Mouse (Mus musculus): ENCODE measurements around the gene Nos1ap. TPM values are rescaled to one million over a fixed set of nuclear protein-coding genes. Genes with fewer than 3 reads are reported as not detected.

The Nos1ap gene
- polyA plus RNA-seq, 1 experiment from 2014 or later, result 7.8 TPM

GRCm38 (mm10) chr1:170594575-170594974, 4.9 kb upstream of the Nos1ap start:
- no peak overlapping the region for H3K9ac ChIP-seq (ENCODE audit: low read length)
- H3K9me3 ChIP-seq (ENCODE audit: control insufficient read depth, low read length), result no peaks in the 10 kb centered on the region
- peaks cover 3% of the 10 kb centered on the region; the same call in 1 of the 2 replicates for H3K27me3 ChIP-seq (ENCODE audit: control insufficient read depth, insufficient read depth, low read length)
- DNase-seq (ENCODE audit: low spot score, missing footprints) (no peak), ATAC-seq (ENCODE audit: low FRiP score) (no peak)
- 92% methylated on average over 7 of the region's 7 CpGs for WGBS
- H3K27ac ChIP-seq (ENCODE audit: low read depth, low read length), result no peak overlapping the region
- no peak overlapping the region for H3K4me2 ChIP-seq
- H3K4me1 ChIP-seq (ENCODE audit: control insufficient read depth, insufficient read depth, low read length), result no peaks in the 10 kb centered on the region
- H3K4me3 ChIP-seq (ENCODE audit: low read depth, low read length), result no peak overlapping the region
- no peaks in the 10 kb centered on the region for H3K36me3 ChIP-seq (ENCODE audit: control insufficient read depth, insufficient read depth, low read length)

GRCm38 (mm10) chr1:170590531-170590930, 870 bp upstream of the Nos1ap start:
- Histone ChIP-seq H3K27me3 (ENCODE audit: control insufficient read depth, insufficient read depth, low read length) (peaks cover 3% of the 10 kb centered on the region; the same call in 1 of the 2 replicates), H3K4me2 (no peak overlapping the region), H3K9ac (ENCODE audit: low read length) (no peak overlapping the region), H3K27ac (ENCODE audit: low read depth, low read length) (no peak overlapping the region), H3K4me1 (ENCODE audit: control insufficient read depth, insufficient read depth, low read length) (peaks cover 3% of the 10 kb centered on the region; the same call in 1 of the 2 replicates), H3K4me3 (ENCODE audit: low read depth, low read length) (no peak overlapping the region), H3K9me3 (ENCODE audit: control insufficient read depth, low read length) (no peaks in the 10 kb centered on the region), H3K36me3 (ENCODE audit: control insufficient read depth, insufficient read depth, low read length) (no peaks in the 10 kb centered on the region)
- 45% methylated on average over 4 of the region's 4 CpGs for WGBS
- ATAC-seq (ENCODE audit: low FRiP score) (no peak), DNase-seq (ENCODE audit: low spot score, missing footprints) (no peak)

- peaks cover 3% of the 10 kb centered on the region; the same call in 1 of the 2 replicates for H3K4me1 ChIP-seq (ENCODE audit: control insufficient read depth, insufficient read depth, low read length)
- no peaks in the 10 kb centered on the region for H3K36me3 ChIP-seq (ENCODE audit: control insufficient read depth, insufficient read depth, low read length)
- H3K9ac ChIP-seq (ENCODE audit: low read length), result peak overlapping the region; percentile 91
- H3K4me2 ChIP-seq, result peak overlapping the region; percentile 80
- ATAC-seq (ENCODE audit: low FRiP score) (no peak), DNase-seq (ENCODE audit: low spot score, missing footprints) (peak; percentile 97)
- H3K4me3 ChIP-seq (ENCODE audit: low read depth, low read length), result peak overlapping the region; percentile 79
- H3K9me3 ChIP-seq (ENCODE audit: control insufficient read depth, low read length), result no peaks in the 10 kb centered on the region
- H3K27me3 ChIP-seq (ENCODE audit: control insufficient read depth, insufficient read depth, low read length), result peaks cover 3% of the 10 kb centered on the region; the same call in 1 of the 2 replicates
- H3K27ac ChIP-seq (ENCODE audit: low read depth, low read length), result no peak overlapping the region
- 1% methylated on average over 11 of the region's 11 CpGs for WGBS
Measured at GRCm38 (mm10) chr1:170590041-170590360, 340 bp upstream of the Nos1ap start.

GRCm38 (mm10) chr1:170588879-170589218, 812 bp downstream of the Nos1ap start:
- H3K27ac ChIP-seq (ENCODE audit: low read depth, low read length), result no peak overlapping the region
- H3K4me1 ChIP-seq (ENCODE audit: control insufficient read depth, insufficient read depth, low read length), result peaks cover 3% of the 10 kb centered on the region; the same call in 1 of the 2 replicates
- H3K36me3 ChIP-seq (ENCODE audit: control insufficient read depth, insufficient read depth, low read length), result no peaks in the 10 kb centered on the region
- peak overlapping the region; percentile 91 for H3K9ac ChIP-seq (ENCODE audit: low read length)
- peaks cover 3% of the 10 kb centered on the region; the same call in 1 of the 2 replicates for H3K27me3 ChIP-seq (ENCODE audit: control insufficient read depth, insufficient read depth, low read length)
- peak overlapping the region; percentile 79 for H3K4me3 ChIP-seq (ENCODE audit: low read depth, low read length)
- no peak for DNase-seq (ENCODE audit: low spot score, missing footprints)
- no peaks in the 10 kb centered on the region for H3K9me3 ChIP-seq (ENCODE audit: control insufficient read depth, low read length)
- 4% methylated on average over 8 of the region's 8 CpGs for WGBS
- H3K4me2 ChIP-seq, result peak overlapping the region; percentile 80
- no peak for ATAC-seq (ENCODE audit: low FRiP score)

DNA sequence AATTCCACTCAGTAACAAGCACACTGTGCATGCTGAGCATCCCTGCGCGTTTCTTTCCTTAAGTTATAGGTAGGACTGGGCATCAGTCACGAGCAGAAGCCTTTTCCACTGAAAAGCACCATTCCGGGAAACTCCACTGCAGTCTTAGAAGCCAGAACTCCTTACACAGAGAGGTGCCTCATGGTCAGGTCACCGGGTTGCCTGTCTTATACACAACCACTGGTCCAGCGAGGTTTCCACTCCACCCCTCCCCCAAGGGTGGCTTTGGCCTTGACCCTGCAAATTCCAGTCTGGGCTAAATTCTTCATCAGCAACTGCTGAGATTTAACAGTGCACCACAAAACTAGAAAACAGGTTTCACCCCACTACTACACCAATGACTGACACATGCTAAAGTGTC, 1.3 kb downstream of the Nos1ap start:
- Histone ChIP-seq H3K4me1 (ENCODE audit: control insufficient read depth, insufficient read depth, low read length) (peaks cover 3% of the 10 kb centered on the region; the same call in 1 of the 2 replicates), H3K4me2 (peak overlapping the region; percentile 80), H3K9ac (ENCODE audit: low read length) (no peak overlapping the region), H3K27ac (ENCODE audit: low read depth, low read length) (no peak overlapping the region), H3K4me3 (ENCODE audit: low read depth, low read length) (peak overlapping the region; percentile 2; the same call in 1 of the 2 replicates), H3K27me3 (ENCODE audit: control insufficient read depth, insufficient read depth, low read length) (peaks cover 3% of the 10 kb centered on the region; the same call in 1 of the 2 replicates), H3K36me3 (ENCODE audit: control insufficient read depth, insufficient read depth, low read length) (no peaks in the 10 kb centered on the region), H3K9me3 (ENCODE audit: control insufficient read depth, low read length) (no peaks in the 10 kb centered on the region)
- DNase-seq (ENCODE audit: low spot score, missing footprints) (peak; percentile 90), ATAC-seq (ENCODE audit: low FRiP score) (no peak)
- 37% methylated on average over 6 of the region's 6 CpGs for WGBS

DNA sequence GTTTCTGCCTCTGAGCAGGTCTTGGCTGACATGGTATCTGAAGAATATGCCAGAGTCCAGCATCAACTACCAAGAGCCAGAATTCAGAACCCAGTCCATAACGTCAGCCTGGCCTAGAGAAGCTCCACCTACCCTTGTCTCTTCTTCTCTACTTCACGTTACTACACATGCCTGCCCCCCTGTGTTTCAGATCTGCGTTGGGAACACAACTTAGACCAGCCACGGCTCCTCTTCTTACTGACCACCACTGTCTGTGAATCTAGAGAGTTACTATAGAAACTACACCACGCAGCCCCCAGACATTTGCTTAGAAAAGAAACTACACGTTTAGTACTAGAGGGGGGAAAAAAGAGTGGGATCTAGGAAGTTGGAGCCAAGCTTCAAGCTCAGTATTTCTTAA, 2.9 kb downstream of the Nos1ap start:
- Histone ChIP-seq H3K4me3 (ENCODE audit: low read depth, low read length) (no peak overlapping the region), H3K9me3 (ENCODE audit: control insufficient read depth, low read length) (no peaks in the 10 kb centered on the region), H3K27ac (ENCODE audit: low read depth, low read length) (no peak overlapping the region), H3K27me3 (ENCODE audit: control insufficient read depth, insufficient read depth, low read length) (peaks cover 3% of the 10 kb centered on the region; the same call in 1 of the 2 replicates), H3K4me1 (ENCODE audit: control insufficient read depth, insufficient read depth, low read length) (peaks cover 3% of the 10 kb centered on the region; the same call in 1 of the 2 replicates), H3K9ac (ENCODE audit: low read length) (no peak overlapping the region), H3K4me2 (no peak overlapping the region), H3K36me3 (ENCODE audit: control insufficient read depth, insufficient read depth, low read length) (no peaks in the 10 kb centered on the region)
- 75% methylated on average over 6 of the region's 6 CpGs for WGBS
- ATAC-seq (ENCODE audit: low FRiP score), result no peak
- DNase-seq (ENCODE audit: low spot score, missing footprints), result no peak

DNA sequence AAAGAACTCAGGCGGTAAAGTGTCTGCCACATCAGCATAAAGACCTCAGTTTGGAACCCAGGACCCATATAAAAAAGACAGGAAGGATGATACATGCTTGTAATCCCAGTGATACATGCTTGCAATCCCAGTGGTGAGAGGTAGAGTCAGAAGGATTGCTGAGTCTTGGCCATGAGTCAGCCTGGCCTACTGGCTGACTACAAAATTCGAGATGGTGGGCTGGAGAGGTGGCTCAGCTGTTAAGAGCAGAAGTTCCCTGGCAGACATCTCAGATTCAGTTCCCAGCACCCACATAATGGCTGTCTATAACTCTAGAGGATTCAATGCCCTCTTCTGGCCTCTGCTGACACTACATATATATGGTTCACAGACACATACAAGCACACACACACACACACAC, 5.7 kb downstream of the Nos1ap start:
- no peak overlapping the region for H3K4me3 ChIP-seq (ENCODE audit: low read depth, low read length)
- DNase-seq (ENCODE audit: low spot score, missing footprints) (no peak), ATAC-seq (ENCODE audit: low FRiP score) (no peak)
- no peak overlapping the region for H3K27ac ChIP-seq (ENCODE audit: low read depth, low read length)
- 84% methylated on average over 2 of the region's 2 CpGs for WGBS
- no peaks in the 10 kb centered on the region for H3K36me3 ChIP-seq (ENCODE audit: control insufficient read depth, insufficient read depth, low read length)
- H3K27me3 ChIP-seq (ENCODE audit: control insufficient read depth, insufficient read depth, low read length), result no peaks in the 10 kb centered on the region
- no peak overlapping the region for H3K9ac ChIP-seq (ENCODE audit: low read length)
- H3K4me2 ChIP-seq, result no peak overlapping the region
- H3K4me1 ChIP-seq (ENCODE audit: control insufficient read depth, insufficient read depth, low read length), result peaks cover 3% of the 10 kb centered on the region; the same call in 1 of the 2 replicates
- no peaks in the 10 kb centered on the region for H3K9me3 ChIP-seq (ENCODE audit: control insufficient read depth, low read length)

- no peaks in the 10 kb centered on the region for H3K4me1 ChIP-seq (ENCODE audit: control insufficient read depth, insufficient read depth, low read length)
- WGBS, result 88% methylated on average over 5 of the region's 5 CpGs
Measured at GRCm38 (mm10) chr1:170582341-170582740, 7.3 kb downstream of the Nos1ap start.

DNA sequence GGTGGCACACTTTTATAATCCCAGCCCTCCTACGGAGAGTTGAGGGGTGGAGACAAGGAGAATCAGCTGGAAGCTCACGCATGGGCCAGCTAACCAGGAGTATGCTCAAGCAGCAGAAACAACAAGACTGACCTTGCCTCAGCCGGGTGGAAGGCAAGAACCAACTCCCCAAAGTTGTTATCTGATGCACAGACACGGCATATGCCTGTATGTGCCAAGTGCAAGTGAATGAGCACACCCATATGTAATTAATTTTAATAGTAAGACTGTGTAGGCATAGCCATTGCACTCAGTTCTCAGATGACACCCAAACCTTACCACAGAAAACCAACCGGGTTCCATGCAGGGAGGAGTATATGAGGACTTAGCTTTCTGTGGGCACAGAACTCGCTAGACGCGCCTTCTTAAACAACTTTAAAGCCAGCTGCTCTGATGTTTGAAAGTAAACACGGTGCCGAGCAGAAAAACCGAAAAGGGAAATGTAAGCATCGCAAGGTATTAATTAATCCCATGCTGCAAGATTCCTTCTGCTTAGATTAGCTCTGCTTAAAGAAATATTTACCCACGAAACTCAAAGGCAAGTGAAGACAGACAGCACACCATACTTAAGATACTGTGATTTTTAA, 9.1 kb downstream of the Nos1ap start:
- 68% methylated on average over 13 of the region's 13 CpGs for WGBS

More at GRCm38 (mm10) chr1:170582341-170582740, 7.3 kb downstream of the Nos1ap start:
- DNase-seq (ENCODE audit: low spot score, missing footprints), result no peak
- H3K27ac ChIP-seq (ENCODE audit: low read depth, low read length), result no peak overlapping the region
- H3K4me2 ChIP-seq, result no peak overlapping the region
- no peak overlapping the region for H3K9ac ChIP-seq (ENCODE audit: low read length)
- no peaks in the 10 kb centered on the region for H3K27me3 ChIP-seq (ENCODE audit: control insufficient read depth, insufficient read depth, low read length)
- no peaks in the 10 kb centered on the region for H3K9me3 ChIP-seq (ENCODE audit: control insufficient read depth, low read length)
- H3K4me3 ChIP-seq (ENCODE audit: low read depth, low read length), result no peak overlapping the region
- no peaks in the 10 kb centered on the region for H3K36me3 ChIP-seq (ENCODE audit: control insufficient read depth, insufficient read depth, low read length)
- ATAC-seq (ENCODE audit: low FRiP score), result no peak

More for the DNA sequence above, 9.1 kb downstream of the Nos1ap start:
- Histone ChIP-seq H3K4me2 (no peak overlapping the region), H3K36me3 (ENCODE audit: control insufficient read depth, insufficient read depth, low read length) (no peaks in the 10 kb centered on the region), H3K4me1 (ENCODE audit: control insufficient read depth, insufficient read depth, low read length) (peaks cover 6% of the 10 kb centered on the region), H3K27me3 (ENCODE audit: control insufficient read depth, insufficient read depth, low read length) (no peaks in the 10 kb centered on the region), H3K4me3 (ENCODE audit: low read depth, low read length) (no peak overlapping the region), H3K27ac (ENCODE audit: low read depth, low read length) (no peak overlapping the region), H3K9ac (ENCODE audit: low read length) (no peak overlapping the region), H3K9me3 (ENCODE audit: control insufficient read depth, low read length) (no peaks in the 10 kb centered on the region)
- DNase-seq (ENCODE audit: low spot score, missing footprints) (no peak), ATAC-seq (ENCODE audit: low FRiP score) (no peak)

Measured in midbrain, embryonic 11.5 days (tissue).